Mouse (Mus musculus) left cerebral cortex, adult 18-20 months (tissue): ENCODE data around the gene Cfap299. TPM values are rescaled to one million over a fixed set of nuclear protein-coding genes. Genes with fewer than 3 reads are reported as not detected.

ENCODE experiments used
- DNase-seq, 2 experiments: peaks; one replicate each; pipeline ENCODE4 v3.0.0; 2021 to 2022; ENCODE audit warnings: low spot score in 2 of 2, mixed read lengths in 1 of 2
- total RNA-seq, 2 experiments: library from RNA; stranded (reverse); gene quantifications; 2 replicates each; pipeline ENCODE4 v1.2.3; 2021

Gene Cfap299
- total RNA-seq, 2 experiments from 2014 or later: 0.40 TPM; not detected in 1

GRCm38 (mm10) chr5:98585915-98586314 is 256.8 kb downstream of the Cfap299 start:
- DNase-seq: no peak

DNA sequence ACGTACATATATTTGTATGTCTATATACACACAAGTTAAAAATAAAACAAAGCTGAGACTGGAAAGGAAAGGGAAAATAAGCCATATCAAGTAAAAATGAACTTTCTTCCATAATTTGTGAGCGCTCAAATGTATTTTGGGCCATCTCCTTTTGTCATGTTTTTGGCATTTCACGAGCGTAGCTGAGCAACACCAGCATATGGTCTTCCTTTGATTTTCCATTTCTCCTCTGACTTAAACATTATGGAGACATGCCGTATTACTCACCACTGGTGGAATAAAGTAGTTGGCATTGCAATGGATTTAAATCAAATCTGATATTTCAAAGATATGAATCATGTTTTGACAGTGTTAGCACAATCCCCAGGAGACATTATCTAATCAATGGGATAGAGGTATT is 284.4 kb downstream of the Cfap299 start:
- peak; percentile 5 for DNase-seq

DNA sequence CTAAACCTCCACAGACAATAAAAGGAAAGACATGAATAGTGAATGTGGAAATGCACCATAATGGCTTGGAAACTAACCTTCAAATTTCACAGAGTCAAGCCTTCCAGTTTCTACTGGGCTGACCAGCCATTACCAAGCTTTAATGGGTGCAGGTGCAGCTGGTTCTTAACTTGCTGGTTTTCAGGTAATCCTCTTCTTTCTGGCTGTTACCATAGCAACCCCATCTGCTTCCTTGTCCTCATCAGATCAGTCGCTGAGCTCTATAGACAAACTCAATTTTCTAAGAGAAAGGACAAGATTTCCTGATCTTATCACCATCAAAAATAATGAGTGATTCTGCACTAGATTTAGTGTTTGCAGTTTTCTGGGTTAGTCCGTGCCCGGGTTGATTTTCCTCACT is 287.8 kb downstream of the Cfap299 start:
- DNase-seq: no peak

- no peak for DNase-seq
Observed at GRCm38 (mm10) chr5:98617416-98617815, 288.3 kb downstream of the Cfap299 start.

GRCm38 (mm10) chr5:98650345-98650744 is 321.2 kb downstream of the Cfap299 start:
- no peak for DNase-seq

DNA sequence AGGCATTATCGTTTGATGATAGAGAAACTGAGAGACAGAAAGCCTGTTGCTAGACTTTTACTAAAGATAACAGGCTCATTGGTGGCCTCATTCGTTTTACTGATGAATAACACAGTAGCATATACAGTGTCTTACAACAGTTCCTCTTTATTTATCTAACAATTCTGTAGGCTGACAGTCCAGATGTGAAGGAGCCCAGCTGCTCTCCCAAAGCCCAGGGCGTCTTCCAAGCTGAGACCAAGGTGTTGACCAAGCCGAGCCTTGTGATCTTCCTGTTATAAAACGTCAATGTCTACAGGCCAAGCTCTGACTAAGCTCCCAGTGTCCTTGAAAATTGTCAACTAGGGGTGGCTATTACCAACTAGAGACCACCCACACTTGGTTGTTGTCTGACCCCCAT is 321.9 kb downstream of the Cfap299 start:
- DNase-seq: no peak

DNA sequence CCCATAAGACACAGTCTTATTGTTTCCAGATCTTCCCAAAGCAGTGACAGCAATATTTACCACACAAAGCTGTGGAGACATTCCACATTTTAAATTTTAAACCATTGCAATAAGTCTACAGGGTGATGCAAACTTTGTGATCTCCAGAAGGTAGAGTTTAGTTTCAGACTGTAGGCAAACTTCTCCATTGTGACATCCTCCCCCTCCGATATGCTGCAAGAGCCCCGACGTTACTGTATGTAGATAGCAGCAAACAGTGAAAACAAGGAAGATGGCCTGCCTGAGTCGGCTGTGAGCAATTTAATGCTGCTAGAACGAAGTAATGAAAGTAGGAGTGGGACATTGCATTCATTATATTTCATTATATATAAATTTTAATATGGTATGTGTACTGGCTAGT is 359.1 kb downstream of the Cfap299 start:
- DNase-seq: no peak

GRCm38 (mm10) chr5:98692070-98692469 is 363.0 kb downstream of the Cfap299 start:
- DNase-seq: no peak

DNA sequence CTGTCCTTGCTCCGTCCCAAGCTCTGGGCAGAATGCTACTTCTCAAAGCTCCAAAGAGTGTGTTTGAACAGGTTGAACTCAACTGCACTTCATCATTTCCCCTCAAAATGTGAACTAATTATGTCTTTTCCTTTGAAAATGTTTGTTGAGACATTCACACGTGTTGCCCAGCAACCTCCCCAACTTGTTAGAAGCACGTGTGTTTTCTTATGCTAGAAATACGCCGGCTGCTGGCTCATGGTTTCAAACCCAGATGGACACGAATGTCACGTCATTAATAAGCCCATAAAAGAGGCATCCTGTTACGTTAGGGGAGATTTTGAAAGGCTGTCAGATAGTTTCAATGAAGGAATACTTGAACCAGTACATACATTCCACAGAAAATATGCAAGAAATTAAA is 367.2 kb downstream of the Cfap299 start:
- no peak for DNase-seq

GRCm38 (mm10) chr5:98703963-98704362 is 374.9 kb downstream of the Cfap299 start:
- no peak for DNase-seq

DNA sequence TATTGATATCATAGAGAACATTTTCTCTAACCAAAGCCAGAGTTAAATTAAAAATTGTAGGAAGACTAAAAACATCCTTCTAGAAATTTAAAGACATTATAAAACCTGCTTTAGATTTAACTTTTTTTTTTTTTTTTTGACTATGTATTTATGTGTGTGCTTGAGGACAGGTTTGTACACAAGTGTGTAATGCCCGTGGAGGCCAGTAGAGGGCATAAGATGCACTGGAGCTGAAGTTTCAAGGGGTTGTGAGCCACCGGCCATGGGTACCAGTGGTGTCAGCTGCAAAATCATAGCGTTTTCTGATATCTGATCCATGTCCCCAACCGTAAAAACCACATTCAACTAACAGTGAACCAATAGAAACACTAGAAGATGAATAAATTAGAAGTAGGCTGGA is 377.5 kb downstream of the Cfap299 start:
- DNase-seq: no peak

GRCm38 (mm10) chr5:98715392-98715791 is 386.3 kb downstream of the Cfap299 start:
- DNase-seq: no peak

- no peak for DNase-seq
Observed at GRCm38 (mm10) chr5:98732157-98733009, 403.3 kb downstream of the Cfap299 start.

- DNase-seq: no peak
Observed at GRCm38 (mm10) chr5:98733010-98733399, 403.9 kb downstream of the Cfap299 start.

GRCm38 (mm10) chr5:98761858-98762652 is 433.0 kb downstream of the Cfap299 start:
- no peak for DNase-seq

DNA sequence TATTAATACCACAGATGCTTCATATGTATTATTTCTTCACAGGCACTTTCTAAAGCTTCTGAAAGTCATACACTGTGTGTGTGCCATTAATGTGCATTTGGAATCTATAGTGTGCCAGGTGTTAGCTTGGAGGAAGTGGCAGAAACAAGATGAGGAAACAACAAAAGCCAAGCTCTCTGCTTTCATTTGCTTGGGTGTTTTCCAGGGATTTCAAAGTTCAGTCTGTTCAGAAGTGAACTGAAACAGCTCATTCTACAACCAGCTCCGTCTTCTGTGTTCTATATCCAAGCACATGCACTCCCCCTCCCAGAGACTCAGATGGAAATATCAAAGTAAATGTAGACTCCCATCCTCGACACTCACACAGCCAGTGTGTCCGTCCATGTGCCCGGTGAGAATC is 449.5 kb downstream of the Cfap299 start:
- no peak for DNase-seq

DNA sequence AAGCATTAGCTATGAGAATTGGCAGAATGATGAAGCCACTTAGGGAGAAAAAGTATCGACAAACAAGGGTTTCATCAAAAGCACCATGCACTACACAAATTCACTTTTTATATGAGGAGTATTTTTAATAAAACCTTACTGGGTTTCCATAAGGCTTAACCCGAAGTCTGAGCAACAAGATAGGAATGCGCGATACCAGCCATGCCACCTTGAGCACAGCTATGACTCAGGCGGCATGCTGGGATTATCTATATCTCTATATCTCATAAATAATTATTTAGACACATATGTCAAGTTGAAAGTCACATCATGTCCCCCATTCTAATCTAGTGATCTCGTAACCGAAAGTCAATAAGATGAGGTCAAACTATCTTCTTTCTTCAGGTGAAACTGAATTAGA is 453.0 kb downstream of the Cfap299 start:
- DNase-seq: no peak

DNA sequence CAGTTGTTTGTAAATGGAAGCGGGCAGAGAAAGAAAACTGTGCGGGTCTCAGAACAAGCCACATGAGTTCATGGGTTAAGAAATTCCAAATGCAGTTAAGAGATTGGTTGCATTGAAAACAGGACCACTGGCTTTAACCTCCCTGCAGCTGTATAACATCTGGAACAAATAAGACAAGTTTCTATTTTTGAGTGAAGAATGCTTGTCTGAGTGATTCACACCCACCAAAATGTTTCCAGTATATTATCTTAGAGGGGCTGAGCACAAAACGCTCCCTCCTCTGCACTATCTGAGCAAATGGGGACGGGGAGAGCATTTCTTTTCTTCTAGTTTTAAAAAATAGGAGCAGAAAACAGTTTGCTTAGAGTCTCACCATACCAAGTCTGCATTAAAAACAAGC is 458.6 kb downstream of the Cfap299 start:
- no peak for DNase-seq

DNA sequence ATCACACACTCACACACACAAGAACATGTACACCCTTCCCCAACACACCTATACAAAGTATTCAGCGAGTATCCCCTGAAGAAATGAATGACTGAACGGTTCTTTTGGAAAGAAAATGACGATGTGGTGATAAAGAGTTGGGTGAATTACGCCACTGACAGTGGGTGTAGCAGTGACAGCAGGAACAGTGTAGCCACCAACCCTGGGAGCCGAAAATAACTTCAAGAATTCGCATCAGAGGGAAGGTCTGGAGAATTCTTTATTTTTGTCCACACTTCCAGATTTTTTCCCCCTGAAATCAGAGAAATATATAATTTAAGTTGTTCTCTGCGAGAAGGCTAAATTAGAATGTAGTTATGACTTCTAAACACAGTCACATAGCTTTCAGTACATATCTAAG is 459.5 kb downstream of the Cfap299 start:
- peak in 1 of 2 experiments; percentile 34 for DNase-seq

GRCm38 (mm10) chr5:98790894-98791607 is 461.9 kb downstream of the Cfap299 start:
- no peak for DNase-seq

DNA sequence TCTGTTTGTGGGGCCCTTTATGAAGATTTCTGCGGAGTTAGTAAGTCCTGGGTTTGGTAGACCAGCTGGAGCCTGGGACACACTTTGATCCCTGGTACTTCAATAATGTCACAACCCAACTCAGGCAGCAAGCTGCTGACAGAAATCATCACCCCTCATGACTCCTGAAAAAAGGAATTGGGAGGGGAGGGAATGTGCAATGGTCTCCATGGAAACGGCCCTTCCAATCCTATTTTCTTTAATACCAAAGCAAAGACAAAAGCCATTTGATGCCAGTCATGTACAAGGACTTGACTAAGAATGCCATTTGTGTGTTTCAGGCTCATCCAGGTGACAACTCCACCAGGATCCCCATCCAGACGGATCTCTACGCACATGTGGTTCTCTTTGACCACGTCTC is 472.4 kb downstream of the Cfap299 start:
- DNase-seq: no peak

GRCm38 (mm10) chr5:98804761-98805160 is 475.7 kb downstream of the Cfap299 start:
- DNase-seq: no peak
